Mouse (Mus musculus): ENCODE measurements at regions not wholly inside any gene's neighbourhood (a gene's known extent, or its start where the extent isn't known, plus 50 kb on each side); places are given as distances from the start of the nearest gene placed in this dataset.

DNA sequence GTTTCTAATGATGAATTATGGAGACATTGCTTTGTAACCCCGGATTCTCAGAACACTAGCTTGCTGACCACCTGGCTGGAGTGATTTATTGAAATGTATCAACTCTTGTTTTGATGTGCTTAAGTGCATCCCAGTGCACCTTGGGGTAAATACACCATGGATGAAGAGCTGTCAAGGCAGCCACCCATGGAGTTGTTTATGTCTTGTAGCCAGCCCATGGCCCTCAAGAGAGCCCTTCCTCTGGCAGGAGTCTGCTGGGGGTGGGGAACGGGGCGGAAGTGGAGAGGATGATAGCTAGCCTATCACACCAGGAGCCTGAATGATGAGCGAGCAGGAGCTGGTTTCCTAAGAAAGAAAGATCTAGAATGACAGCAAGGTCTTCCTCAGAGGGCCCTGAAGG is 128.6 kb upstream of the A1bg start:
- DNase-seq (ENCODE audit: low spot score in 2 of 2): no peak

DNA sequence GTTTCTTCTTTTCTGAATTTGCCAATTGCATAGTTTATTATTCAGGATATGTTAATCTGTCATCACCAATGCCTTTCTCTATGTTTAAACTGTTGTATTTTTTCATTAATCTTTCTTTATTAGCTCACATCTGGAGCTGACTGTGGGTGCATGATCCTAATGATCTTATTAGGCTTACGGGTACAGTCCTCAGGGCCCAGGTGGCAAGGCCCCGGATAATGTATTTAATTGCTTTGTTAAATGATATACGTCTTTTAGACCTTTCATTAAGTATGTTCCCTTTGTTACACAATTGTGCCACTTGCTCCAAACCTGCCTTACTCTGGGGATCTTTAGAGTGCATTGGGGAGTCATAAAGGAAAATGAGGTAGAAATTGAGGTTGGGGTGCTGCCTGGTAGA is 86.7 kb upstream of the A1bg start:
- DNase-seq (ENCODE audit: low spot score in 2 of 2): no peak

DNA sequence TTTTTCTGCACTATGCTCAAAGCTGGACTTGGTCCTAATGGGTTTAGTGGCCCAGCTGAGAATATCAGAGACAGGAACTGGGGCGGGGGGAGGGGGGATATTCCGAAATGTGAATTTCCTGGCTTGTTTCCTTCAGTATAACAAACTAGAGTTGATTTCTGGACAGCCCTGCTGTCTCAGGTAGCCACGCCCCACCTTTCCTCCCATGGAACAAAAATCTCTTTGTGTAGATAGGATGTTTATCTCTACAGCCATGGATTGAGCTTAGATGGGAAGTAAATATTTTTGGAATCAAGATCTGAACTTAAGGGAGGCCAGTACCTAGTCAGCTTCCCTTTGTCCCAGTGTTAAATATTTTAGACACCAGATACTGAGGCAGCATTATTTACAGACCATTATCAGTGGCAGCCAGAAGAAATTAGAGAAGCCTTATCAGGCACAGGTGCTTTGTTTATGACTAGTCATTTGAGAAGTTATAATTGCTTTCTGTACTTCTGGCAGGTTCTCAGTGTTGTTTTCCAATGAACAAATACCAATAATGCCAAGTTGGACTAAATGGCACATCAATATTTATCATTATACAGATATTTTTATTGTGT is 84.7 kb upstream of the A1bg start:
- DNase-seq (ENCODE audit: low spot score in 2 of 2): no peak

DNA sequence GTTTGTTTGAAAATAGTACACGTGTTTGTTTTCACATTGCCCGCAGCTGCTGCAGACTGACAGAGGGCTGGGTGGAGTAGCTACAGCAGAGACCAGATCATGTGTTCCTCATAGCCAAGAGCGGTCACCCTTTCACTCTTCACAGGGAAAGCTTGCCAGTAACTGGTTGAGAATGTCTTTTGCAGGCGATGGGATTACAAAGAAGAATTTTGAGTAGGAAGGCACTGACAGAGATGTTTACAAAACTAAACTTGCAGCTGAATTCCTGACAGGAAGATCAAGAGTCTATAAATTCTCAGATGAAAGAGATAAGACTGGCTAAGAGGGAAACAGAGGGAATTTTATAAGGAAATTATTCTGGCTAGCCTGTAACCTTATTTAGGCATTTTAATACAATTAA is 83.8 kb upstream of the A1bg start:
- no peak for DNase-seq (ENCODE audit: low spot score in 2 of 2)

DNA sequence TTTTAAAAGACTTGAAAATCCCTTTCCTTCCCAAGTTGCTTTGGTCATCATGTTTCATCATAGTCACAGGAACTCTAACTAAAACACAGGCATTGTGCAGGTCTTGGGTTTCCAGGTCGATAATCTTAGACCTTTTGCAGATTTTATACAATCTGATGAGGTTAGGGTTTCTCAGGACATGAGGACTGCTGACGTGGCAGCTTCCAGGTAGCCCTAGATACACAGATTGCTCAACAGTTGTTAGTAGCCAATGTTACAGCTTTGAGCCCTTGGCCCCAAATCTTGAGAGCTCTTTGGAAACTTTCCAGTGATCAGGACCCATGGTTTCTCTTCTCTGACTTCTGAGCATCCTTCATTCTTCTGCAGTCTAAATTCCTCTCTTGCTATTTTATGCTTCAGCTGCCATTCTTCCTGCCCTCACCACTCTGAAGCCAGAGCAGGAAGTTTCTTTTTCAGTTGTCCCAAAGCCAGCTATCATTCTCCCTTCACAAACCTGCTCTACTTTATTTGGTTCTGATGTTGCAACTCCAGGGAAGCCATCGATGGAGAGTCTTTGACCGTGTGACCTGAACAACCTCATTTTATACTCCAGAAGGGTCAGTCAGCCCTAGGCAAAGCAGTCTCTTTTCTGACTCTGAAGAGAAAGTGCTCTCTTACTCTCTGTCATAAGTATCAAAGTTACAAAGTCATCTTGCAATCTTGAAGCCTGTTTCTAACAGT is 71.3 kb upstream of the A1bg start:
- DNase-seq (ENCODE audit: low spot score in 2 of 2): no peak

DNA sequence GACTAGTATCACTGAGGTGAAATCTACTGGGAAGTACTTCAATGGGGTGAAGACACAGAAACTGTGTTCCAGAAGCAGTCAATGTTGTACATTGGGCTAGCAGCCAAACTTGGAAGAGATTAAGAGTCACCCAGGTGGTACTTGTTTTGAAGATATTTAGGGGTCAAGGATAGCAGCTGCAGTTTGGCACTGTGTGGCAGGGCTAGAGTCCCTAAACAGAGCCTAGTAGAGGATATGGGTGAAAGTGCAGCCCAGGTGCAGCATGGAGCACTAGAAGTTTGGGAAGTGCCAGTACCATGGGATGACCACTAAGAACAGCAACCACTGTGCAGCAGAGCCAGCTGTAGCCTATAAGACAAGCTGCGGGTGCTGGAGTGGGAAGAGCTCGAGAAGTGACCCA is 70.6 kb upstream of the A1bg start:
- DNase-seq (ENCODE audit: low spot score in 2 of 2): no peak

DNA sequence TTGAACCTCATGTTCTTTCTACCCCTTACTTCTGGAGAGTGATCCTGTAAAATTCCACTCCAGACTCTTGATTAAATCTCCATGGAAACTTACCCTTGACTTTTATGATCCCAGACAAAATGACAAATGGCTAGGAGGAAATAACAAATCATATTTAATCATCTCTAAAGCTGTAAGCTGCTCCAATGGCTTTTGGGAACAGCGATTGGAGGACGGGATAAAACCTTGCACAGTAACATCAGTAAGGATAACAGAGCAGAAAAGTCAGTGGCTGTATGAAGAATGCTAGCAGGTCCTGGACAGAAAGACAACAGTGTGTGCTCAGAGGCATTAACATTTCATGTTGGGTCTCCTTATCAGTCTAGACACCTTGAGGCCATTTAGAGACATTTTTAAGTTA is 59.8 kb upstream of the A1bg start:
- no peak for DNase-seq (ENCODE audit: low spot score in 2 of 2)
